Mouse (Mus musculus) neural tube, embryonic 12.5 days (tissue): Measurements from ENCODE around the gene Lmf2. TPM values are rescaled to one million over a fixed set of nuclear protein-coding genes. Genes with fewer than 3 reads are reported as not detected.

ENCODE experiments used
- ATAC-seq: fragments of 200-750 bp; cut with Nextera tagmentation; 2 replicates; pipeline ENCODE4 v1.8.0; 2017; ENCODE audit warnings: low read depth, mild to moderate bottlenecking, moderate TSS enrichment, moderate library complexity; ENCODE audit not compliant: low FRiP score
- H3K27ac ChIP-seq: fragments of 300-500 bp; sonication (generic); 2 replicates; pipeline ENCODE4 v1.5.1; 2016
- H3K27me3 ChIP-seq: fragments of 300-500 bp; sonication (generic); replicated peaks from 2 replicates; pipeline ENCODE4 v1.6.1; 2016; ENCODE audit warnings: mild to moderate bottlenecking
- H3K36me3 ChIP-seq: fragments of 300-500 bp; sonication (generic); 2 replicates; pipeline ENCODE4 v1.6.1; 2016; ENCODE audit warnings: mild to moderate bottlenecking
- H3K4me1 ChIP-seq: fragments of 300-500 bp; sonication (generic); 2 replicates; pipeline ENCODE4 v1.6.1; 2016
- H3K4me2 ChIP-seq: fragments of 300-500 bp; sonication (generic); replicated peaks from 2 replicates; pipeline ENCODE4 v1.6.1; 2016; ENCODE audit warnings: mild to moderate bottlenecking
- H3K4me3 ChIP-seq: fragments of 300-500 bp; sonication (generic); 2 replicates; pipeline ENCODE4 v1.5.1; 2016
- H3K9ac ChIP-seq: fragments of 300-500 bp; sonication (generic); 2 replicates; pipeline ENCODE4 v1.6.1; 2016; ENCODE audit warnings: mild to moderate bottlenecking
- H3K9me3 ChIP-seq: fragments of 300-500 bp; sonication (generic); 2 replicates; pipeline ENCODE4 v1.6.1; 2016; ENCODE audit warnings: mild to moderate bottlenecking
- WGBS: fragments of 180-500 bp; shearing (Covaris S2); methylation state at CpG from one replicate; pipeline ENCODE4 v1.1.7; 2016; 5-methylcytosine and 5-hydroxymethylcytosine counted together
- microRNA-seq: library from miRNA; unstranded; fragments of <30 nt; microRNA quantifications from one replicate; pipeline ENCODE4, GENCODE M21; 2017
- polyA plus RNA-seq: library from polyadenylated mRNA; unstranded; fragments of >200 nt; fragmentation: Nextera tagmentation; extraction: Ambion mirVana; gene quantifications from 2 replicates; pipeline ENCODE4 v1.2.1, GENCODE M21; 2016

Gene Lmf2
- polyA plus RNA-seq, 1 experiment from 2014 or later, result 42.2 TPM

DNA sequence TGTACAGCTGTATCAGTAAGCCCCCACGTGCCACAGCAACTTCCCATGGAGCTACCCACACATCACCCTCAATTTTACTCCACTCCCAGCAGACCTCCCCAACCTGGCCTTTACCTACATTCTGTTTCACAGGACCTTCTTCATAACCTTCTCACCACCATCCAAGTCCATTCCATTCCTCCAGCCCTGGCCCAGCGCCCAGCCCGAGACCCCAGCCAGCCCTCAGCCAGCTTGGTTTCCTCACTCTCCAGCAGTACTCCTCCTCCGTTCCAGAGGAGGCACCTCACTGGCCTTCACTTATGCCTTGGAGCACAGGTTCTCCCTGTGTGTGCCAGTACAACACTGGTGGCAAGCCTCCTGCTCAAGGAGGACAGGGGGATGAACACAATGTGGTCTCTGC lies 42.1 kb downstream of the Lmf2 start:
- WGBS, result 82% methylated on average over 4 of the region's 4 CpGs
- Histone ChIP-seq H3K9ac (peak overlapping the region; percentile 44; the same call in 1 of the 2 replicates), H3K27me3 (no peaks in the 10 kb centered on the region), H3K4me1 (peaks cover 17% of the 10 kb centered on the region), H3K36me3 (no peaks in the 10 kb centered on the region), H3K27ac (no peak overlapping the region), H3K4me3 (no peak overlapping the region; the same call in 1 of the 2 replicates), H3K9me3 (no peaks in the 10 kb centered on the region), H3K4me2 (peak overlapping the region; percentile 93)
- ATAC-seq, result no peak

DNA sequence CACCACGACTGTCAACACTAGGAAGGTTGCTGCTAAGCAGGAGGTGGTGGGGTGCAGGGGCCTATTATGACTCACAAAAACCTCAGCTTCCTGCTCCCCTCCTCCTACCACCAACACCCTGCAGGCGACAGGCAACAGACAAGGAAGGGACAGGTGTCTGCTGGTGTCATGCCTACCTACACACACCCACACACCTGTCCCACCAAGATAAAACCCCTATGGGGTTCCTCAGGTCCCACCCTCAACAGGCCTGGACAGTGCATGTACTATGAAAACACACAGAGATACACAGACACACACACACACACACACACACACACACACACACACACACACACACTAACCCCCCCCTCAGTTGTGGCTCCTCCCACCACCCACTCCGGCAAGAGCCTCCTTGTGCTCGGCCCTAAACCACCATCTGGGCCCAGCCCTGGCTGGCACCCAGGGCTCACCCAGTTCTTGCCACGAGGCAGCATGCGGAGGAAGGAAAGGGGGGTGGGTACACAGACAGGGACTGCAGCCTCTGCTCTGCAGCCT lies 45.4 kb downstream of the Lmf2 start:
- H3K4me1 ChIP-seq, result peaks cover 17% of the 10 kb centered on the region
- H3K9me3 ChIP-seq, result no peaks in the 10 kb centered on the region
- no peak for ATAC-seq
- WGBS, result 78% methylated on average over 6 of the region's 6 CpGs
- H3K4me3 ChIP-seq, result no peak overlapping the region
- H3K27ac ChIP-seq, result no peak overlapping the region
- peaks cover 22% of the 10 kb centered on the region for H3K36me3 ChIP-seq
- no peaks in the 10 kb centered on the region for H3K27me3 ChIP-seq
- H3K4me2 ChIP-seq, result no peak overlapping the region
- no peak overlapping the region for H3K9ac ChIP-seq

DNA sequence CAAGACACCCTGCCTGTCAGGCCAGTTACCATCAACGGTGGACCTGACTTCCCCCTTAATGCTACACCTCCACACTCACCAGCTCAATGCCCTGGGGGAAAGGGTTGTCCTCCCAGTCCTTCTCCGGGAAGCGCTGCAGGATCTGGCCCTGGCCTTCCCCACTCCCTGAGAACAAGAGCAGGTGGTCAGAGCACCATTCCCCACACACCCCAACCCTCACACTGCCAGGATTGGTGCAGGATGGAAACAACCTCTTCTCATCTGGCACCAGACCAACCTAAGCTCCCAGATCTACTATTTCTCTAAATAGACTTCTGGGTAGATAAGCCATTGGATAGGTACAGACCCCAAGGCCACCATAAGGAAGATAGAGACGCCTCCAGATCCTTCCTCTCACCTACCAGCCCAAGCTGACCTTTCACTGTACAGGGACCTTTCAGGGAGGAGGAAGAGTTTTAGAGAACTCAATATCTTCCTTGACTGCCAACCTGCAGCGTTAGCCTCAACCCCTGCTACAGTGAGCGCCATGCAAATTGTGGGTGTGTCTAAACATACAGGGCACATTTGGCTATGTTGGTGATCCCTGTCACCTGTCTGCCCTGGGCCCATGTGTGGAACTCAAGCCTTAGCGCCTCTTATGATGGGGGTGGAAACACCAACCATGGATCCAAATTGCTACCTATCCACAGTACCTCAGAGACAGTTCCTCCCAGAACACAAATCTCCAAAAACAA lies 46.9 kb downstream of the Lmf2 start:
- H3K9me3 ChIP-seq, result no peaks in the 10 kb centered on the region
- no peak overlapping the region for H3K4me2 ChIP-seq
- H3K27ac ChIP-seq, result no peak overlapping the region
- H3K4me1 ChIP-seq, result peaks cover 6% of the 10 kb centered on the region
- no peak overlapping the region for H3K9ac ChIP-seq
- H3K36me3 ChIP-seq, result peaks cover 37% of the 10 kb centered on the region
- 89% methylated on average over 7 of the region's 7 CpGs for WGBS
- H3K27me3 ChIP-seq, result no peaks in the 10 kb centered on the region
- H3K4me3 ChIP-seq, result no peak overlapping the region
- no peak for ATAC-seq

DNA sequence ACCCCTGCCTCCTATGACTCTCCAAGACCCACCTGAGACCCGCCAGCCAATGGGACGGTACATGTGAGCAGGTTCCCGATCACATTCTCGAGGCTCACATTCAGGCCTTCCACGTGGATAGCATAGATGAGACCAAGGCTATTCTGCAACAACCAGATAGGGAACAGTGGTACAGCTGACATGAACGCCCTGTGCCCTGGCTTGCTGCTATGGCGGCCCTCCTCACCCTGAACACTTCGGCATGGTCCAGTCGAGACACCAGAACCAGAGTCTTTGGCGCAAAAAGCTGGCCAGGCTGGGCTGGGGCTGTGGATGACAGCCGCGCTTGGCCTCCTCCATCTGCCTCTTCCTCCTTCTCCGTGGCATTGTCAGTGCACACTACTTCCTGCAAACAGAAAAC lies 48.0 kb downstream of the Lmf2 start:
- Histone ChIP-seq H3K9ac (no peak overlapping the region), H3K27ac (0 out of 2 replicates have a peak overlapping the region, but pooled peaks have one; percentile 4), H3K4me3 (no peak overlapping the region), H3K4me2 (no peak overlapping the region), H3K4me1 (no peaks in the 10 kb centered on the region; the same call in 1 of the 2 replicates), H3K36me3 (peaks cover 48% of the 10 kb centered on the region), H3K27me3 (no peaks in the 10 kb centered on the region), H3K9me3 (no peaks in the 10 kb centered on the region)
- WGBS, result 93% methylated on average over 13 of the region's 13 CpGs
- ATAC-seq, result no peak

DNA sequence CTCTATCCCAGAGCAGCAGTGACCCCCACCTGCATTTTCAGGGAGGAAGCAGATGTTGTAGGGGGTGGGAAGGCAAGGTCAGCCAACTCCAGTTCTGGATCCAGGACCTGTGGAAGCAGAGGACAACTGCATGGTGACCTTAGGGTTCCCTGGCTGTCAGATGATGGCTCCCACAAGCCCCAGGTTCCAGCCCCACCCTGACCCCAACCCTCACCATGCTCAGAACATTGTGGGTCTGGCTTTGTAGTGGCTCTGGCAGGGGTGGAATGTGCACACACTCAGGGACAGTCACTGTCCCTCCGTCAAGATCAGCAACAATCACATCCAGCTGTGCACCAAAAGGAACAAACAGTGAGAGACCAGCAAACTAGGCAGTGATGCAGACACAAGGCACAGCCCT lies 49.5 kb downstream of the Lmf2 start:
- no peak for ATAC-seq
- Histone ChIP-seq H3K4me1 (no peaks in the 10 kb centered on the region; the same call in 1 of the 2 replicates), H3K36me3 (peaks cover 63% of the 10 kb centered on the region), H3K27ac (no peak overlapping the region), H3K27me3 (no peaks in the 10 kb centered on the region), H3K9ac (no peak overlapping the region), H3K9me3 (no peaks in the 10 kb centered on the region), H3K4me2 (no peak overlapping the region), H3K4me3 (no peak overlapping the region)
- WGBS, result 78% methylated on average over 1 of the region's 1 CpGs

Small RNA genes within 50 kb of the gene (microRNA-seq; reads per million reads assigned to microRNA genes)
- 0.87 reads per million for gene Mir6959

Other genes starting within 250 kb of the Lmf2 start
- 18.7 and 20.6 TPM in 2 replicates for gene Tubgcp6, start 232.5 kb downstream of the Lmf2 start, polyA plus RNA-seq
- gene Hdac10, start 227.0 kb downstream of the Lmf2 start, polyA plus RNA-seq, result 23.6 and 25.1 TPM in 2 replicates
- gene Mapk12, start 215.0 kb downstream of the Lmf2 start, polyA plus RNA-seq, result 11.7 and 13.4 TPM in 2 replicates
- gene Mapk11, start 206.0 kb downstream of the Lmf2 start, polyA plus RNA-seq, result 45.7 and 46.6 TPM in 2 replicates
- gene Plxnb2, start 174.9 kb downstream of the Lmf2 start, polyA plus RNA-seq, result 123 and 126 TPM in 2 replicates
- gene Dennd6b, start 159.2 kb downstream of the Lmf2 start, polyA plus RNA-seq, result 55.5 and 62.6 TPM in 2 replicates
- gene Ppp6r2, start 144.1 kb downstream of the Lmf2 start, polyA plus RNA-seq, result 56.9 and 69.7 TPM in 2 replicates
- 88.9 and 90.5 TPM in 2 replicates for gene Sbf1, start 40.3 kb downstream of the Lmf2 start, polyA plus RNA-seq
- gene Adm2, start 32.9 kb downstream of the Lmf2 start, polyA plus RNA-seq, result not detected in 2 replicates
- not detected in 2 replicates for gene Miox, start 21.3 kb downstream of the Lmf2 start, polyA plus RNA-seq
- gene Ncaph2, start 60 bp upstream of the Lmf2 start, polyA plus RNA-seq, result 133 and 139 TPM in 2 replicates
- 7.8 and 8.8 TPM in 2 replicates for gene Sco2, start 18.2 kb upstream of the Lmf2 start, polyA plus RNA-seq
- 1.6 and 1.7 TPM in 2 replicates for gene Tymp, start 21.4 kb upstream of the Lmf2 start, polyA plus RNA-seq
- gene Odf3b, start 23.6 kb upstream of the Lmf2 start, polyA plus RNA-seq, result 0.30 and 0.54 TPM in 2 replicates
- gene Klhdc7b, start 29.3 kb upstream of the Lmf2 start, polyA plus RNA-seq, result not detected in 2 replicates
- not detected in 2 replicates for gene Syce3, start 54.8 kb upstream of the Lmf2 start, polyA plus RNA-seq
- gene Cpt1b, start 70.2 kb upstream of the Lmf2 start, polyA plus RNA-seq, result 0.85 and 1.4 TPM in 2 replicates
- 5.2 and 5.3 TPM in 2 replicates for gene C730034F03Rik, start 73.9 kb upstream of the Lmf2 start, polyA plus RNA-seq
- not detected in 2 replicates for gene Gm44502, start 74.0 kb upstream of the Lmf2 start, polyA plus RNA-seq
- 79.3 and 80.1 TPM in 2 replicates for gene Chkb, start 74.2 kb upstream of the Lmf2 start, polyA plus RNA-seq
- gene Mapk8ip2, start 98.3 kb upstream of the Lmf2 start, polyA plus RNA-seq, result 61.7 and 62.5 TPM in 2 replicates
- 15.4 and 15.6 TPM in 2 replicates for gene Arsa, start 121.8 kb upstream of the Lmf2 start, polyA plus RNA-seq
- 4.8 and 7.1 TPM in 2 replicates for gene Shank3, start 144.0 kb upstream of the Lmf2 start, polyA plus RNA-seq
- 1.0 TPM in 2 replicates for gene Acr, start 212.7 kb upstream of the Lmf2 start, polyA plus RNA-seq
- 74.7 and 82.9 TPM in 2 replicates for gene Rabl2, start 236.3 kb upstream of the Lmf2 start, polyA plus RNA-seq